Mouse (Mus musculus): ENCODE measurements around the gene Tead1.

The Tead1 gene

DNA sequence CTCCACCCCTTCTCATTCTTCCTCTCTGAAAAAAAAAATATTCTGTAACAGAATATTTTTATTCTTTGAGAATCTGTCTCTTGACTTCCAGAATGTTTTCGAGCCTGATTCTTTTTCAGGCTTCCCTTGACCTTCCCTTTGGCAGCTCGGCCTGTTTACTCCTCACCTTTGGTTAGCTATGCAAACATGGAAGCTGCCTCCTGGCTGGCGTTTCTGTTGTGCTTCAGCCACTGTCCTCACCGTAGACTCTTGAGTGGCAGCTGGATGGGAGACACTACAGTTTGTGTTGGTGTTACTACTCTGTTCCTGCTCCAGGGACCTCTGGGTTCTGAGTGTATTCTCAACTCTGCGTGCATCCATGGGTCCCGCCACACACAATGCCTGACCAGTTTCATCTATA is 176.3 kb downstream of the Tead1 start:
- no peak for DNase-seq (ENCODE audit: low read depth, low spot score)

DNA sequence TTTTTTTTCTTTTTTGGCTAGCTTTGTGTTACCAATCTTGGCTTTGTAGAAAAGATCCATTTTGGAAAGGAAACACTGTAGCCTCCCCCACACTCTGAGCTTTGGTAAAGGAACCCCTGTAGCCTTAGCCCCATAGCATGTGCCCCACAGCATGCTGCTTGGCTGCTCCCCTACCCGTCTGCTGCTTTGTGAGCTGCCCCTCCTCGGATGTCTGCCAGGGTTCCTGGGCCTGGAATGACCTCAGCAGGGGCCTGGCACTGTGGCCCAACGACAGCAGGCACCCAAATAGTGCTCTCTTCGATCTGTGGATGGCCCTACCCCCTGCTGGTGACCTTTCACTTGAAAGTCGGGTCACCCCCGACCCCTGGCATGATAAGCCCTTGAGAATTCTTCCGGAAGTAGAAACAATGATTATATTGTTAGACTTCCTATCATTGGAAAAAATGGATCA is 177.0 kb downstream of the Tead1 start:
- no peak for DNase-seq (ENCODE audit: low read depth, low spot score)

DNA sequence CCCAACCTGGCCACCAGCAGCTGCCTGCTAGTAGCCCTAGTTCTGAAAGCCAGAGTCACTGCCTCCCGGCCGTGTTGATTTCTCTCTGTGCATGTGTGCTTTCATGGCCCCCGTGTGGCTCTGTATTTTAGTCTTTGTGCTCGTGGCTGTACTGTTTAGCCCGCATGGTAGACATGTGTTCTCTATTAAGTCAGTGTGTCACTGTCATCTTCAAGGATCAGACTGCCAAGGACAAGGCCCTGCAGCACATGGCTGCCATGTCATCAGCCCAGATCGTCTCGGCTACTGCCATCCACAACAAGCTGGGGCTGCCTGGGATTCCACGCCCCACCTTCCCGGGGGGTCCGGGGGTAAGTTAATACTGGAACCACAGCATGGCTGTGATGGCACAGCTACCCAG is 177.5 kb downstream of the Tead1 start:
- DNase-seq (ENCODE audit: low read depth, low spot score): no peak

DNA sequence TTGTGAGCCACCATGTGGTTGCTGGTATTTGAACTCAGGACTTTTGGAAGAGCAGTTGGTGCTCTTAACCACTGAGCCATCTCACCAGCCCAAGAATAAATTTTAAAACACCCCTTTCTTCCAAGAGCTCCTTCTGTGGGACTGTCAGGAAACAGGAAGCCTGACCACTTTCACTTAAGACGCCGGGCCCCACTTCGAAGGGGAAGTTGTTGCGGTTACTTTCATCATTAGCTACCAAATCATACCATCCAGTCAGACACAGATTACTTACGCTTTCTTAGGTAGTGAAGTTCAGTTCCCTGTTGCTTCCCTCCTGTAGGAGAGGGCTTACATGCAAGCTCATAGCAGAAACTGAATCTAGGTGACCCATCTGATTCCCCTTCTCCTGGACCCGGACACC is 180.8 kb downstream of the Tead1 start:
- DNase-seq (ENCODE audit: low read depth, low spot score): no peak

GRCm38 (mm10) chr7:112862086-112862485 is 183.0 kb downstream of the Tead1 start:
- DNase-seq (ENCODE audit: low read depth, low spot score): no peak

GRCm38 (mm10) chr7:112864188-112864587 is 185.1 kb downstream of the Tead1 start:
- no peak for DNase-seq (ENCODE audit: low read depth, low spot score)

DNA sequence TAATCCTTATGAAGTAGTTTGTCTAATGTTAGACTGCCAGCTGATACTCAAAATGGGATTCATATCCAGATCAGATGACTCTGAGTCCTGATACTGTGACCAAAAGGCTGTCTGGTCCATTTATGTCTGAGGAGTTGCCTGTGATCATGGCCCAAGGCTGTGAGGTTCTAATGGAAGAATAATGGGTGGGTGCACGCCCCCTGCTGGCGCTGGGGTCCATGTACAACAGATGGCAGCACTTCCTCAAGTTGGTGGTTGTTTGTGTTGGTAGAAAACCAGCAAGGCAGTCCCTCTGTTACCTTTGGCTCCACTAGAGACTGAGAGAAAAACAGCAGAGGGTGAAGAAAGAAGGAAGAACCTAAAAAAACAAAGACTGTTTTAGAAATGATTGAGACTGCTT is 186.6 kb downstream of the Tead1 start:
- no peak for DNase-seq (ENCODE audit: low read depth, low spot score)

DNA sequence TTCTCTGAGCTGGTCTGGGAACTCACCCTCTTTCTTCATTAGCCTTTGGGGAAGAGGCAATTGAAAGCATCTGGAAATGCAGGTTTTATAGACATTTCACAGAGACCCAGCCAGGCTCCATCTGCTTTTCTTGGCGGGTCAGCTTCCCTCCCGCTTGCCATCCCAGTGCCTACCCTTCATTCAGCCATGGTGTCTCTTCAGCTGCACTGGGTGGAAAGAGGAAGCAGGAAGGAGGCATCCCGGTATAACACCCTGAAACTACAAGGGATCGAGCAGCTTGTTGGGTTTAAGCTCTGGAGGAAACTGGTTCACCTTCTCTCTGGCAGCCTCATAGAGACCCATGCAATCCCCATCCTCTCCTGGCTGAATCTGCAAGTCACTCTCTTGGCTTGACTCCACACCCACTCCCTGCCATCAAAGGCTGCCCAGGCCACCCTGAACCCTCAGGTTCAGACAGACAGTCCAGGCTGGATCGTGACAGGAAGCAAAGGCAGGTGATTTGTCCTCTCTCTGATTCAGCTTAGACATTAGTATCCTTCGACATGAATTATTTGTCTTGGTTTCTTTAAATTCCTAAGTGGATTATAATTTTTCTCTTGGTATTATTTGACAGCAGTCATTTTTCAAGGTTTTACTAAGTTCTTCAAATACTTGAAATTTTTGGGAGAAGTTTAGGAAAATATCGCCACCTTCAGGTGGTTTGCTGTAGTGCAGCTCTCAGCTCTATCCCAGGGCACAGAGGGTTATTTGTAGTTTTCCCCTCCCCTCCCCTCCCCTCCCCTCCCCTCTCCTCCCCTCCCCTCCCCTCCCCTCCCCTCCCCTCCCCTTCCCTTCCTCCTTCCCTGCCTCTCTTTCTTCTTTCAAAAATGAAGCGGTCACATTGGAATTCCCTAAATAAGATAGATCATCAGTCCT is 189.7 kb downstream of the Tead1 start:
- peak; percentile 40 for DNase-seq (ENCODE audit: low read depth, low spot score)

DNA sequence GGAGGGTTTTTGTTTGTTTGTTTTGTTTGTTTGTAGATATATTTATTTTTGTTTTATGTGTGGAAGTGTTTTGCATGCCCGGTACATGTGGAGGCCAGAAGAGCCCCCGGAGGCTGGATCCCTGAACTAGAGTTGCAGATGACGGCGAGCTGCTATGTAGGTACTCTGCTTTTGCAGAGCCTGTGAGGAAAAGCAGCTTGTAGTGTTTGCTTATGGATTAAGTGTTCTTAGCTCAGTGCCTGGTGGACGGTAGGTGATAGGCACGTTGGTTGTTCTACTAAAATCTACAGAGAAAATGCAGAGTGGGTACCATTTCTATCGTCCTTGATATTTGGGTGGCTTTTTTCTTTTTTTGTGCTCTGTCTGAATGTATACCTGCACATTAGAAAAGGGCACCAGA is 192.6 kb downstream of the Tead1 start:
- no peak for DNase-seq (ENCODE audit: low read depth, low spot score)

DNA sequence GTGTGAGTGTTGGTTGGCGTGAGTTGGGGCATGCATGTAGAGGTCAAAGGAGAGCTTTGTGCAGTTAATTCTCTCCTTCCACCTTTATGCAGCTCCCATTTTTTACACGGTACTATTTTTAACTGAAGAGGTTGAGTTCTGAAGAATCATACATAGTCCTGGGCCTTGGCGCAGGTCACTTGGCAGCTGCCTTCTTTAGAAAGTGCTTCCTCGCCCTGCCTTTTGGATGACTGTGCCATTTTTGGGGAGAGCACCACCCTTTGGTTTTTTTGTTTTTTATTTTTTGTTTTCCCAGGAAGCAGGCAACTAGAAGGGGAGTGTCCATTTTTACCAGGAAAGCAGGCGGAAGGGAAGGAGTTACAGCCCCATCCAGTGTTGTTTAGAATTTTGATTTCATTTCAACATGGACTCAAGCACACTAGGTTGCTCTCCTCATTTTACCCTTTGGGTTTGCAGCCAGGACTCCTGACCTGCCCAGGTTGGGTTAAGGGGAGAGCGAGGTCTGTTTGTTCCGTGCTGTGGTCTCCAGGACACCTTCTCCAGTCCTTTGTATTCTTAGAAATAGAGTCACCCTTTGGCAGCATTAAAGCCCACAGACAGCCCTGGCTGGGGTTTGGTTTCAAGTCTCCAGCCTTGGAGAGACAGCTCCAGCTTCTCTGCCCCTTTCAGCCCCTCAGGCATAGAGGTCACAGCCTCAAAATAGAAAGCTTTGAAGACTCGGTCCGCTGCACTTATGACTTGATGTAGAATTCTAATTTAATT is 193.5 kb downstream of the Tead1 start:
- DNase-seq (ENCODE audit: low read depth, low spot score): no peak

GRCm38 (mm10) chr7:112876128-112876527 is 197.0 kb downstream of the Tead1 start:
- DNase-seq (ENCODE audit: low read depth, low spot score): no peak

- DNase-seq (ENCODE audit: low read depth, low spot score): no peak
These were observed 204.7 kb downstream of the Tead1 start for GRCm38 (mm10) chr7:112883791-112884274.

GRCm38 (mm10) chr7:112885546-112885945 is 206.4 kb downstream of the Tead1 start:
- DNase-seq (ENCODE audit: low read depth, low spot score): no peak

DNA sequence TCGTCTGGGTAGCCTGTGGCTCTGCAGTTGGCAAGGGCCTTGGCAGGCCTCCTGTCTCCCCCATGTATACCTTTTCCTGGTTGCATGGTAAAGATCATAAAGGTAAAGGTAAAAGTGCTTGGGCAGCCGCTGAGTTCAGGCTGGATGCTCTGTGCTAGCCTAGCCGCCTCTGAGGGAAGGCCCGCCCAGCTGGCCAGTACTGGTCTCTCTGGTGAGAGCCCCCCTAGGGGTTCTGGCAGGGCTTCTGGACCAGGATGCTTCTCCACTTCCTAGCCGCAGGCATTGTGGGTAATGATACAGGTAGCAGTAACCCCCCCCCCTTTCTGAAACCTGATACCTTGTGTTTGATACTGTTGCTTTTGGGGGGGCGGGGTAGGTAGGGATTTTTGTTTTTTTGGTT is 212.8 kb downstream of the Tead1 start:
- DNase-seq (ENCODE audit: low read depth, low spot score): no peak

DNA sequence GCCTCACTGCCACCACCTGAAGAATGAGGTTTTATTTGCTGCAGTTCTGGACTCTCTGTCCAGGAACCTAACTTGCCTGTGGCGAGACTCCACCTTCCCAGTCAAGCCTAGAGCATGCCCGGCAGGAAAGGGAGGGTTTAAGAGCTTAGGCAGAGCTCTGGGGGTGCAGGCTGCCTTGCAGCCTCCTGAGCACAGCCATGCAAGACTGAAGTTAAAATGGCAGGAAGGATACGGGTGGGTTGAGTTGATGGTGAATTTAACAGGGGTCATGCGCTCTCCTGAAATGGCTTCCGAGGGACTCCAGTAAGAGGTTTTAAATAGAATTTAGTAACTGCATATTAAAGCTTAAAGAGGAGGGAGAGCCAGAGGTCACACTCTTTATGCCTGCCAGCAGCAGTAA is 213.5 kb downstream of the Tead1 start:
- DNase-seq (ENCODE audit: low read depth, low spot score): no peak

- DNase-seq (ENCODE audit: low read depth, low spot score): no peak
These were observed 217.2 kb downstream of the Tead1 start for GRCm38 (mm10) chr7:112896363-112896762.

- DNase-seq (ENCODE audit: low read depth, low spot score): no peak
These were observed 222.6 kb downstream of the Tead1 start for GRCm38 (mm10) chr7:112901710-112902109.

GRCm38 (mm10) chr7:112906848-112907247 is 227.7 kb downstream of the Tead1 start:
- no peak for DNase-seq (ENCODE audit: low read depth, low spot score)

GRCm38 (mm10) chr7:112907468-112907867 is 228.3 kb downstream of the Tead1 start:
- DNase-seq (ENCODE audit: low read depth, low spot score): no peak

DNA sequence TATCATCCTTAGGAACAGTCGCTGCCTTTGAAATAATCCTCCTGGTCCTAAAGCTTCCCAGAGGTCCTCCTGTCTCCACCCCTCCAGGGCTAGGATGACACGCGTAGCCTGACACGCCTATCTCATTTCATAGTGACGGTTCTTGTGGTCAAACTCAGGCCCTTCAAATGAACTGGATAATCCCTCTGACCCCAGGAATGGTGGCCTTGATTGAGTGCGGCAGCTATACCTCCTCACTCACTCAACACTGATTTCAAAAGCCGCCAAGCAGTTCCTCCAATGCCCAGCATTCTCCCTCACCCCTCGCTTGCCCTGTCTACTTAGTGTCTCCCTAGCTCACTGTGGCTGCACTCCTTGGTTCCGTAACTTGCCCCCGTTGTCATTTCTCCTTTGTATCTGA is 230.0 kb downstream of the Tead1 start:
- no peak for DNase-seq (ENCODE audit: low read depth, low spot score)

- DNase-seq (ENCODE audit: low read depth, low spot score): no peak
These were observed 233.9 kb downstream of the Tead1 start for GRCm38 (mm10) chr7:112912969-112913368.

- no peak for DNase-seq (ENCODE audit: low read depth, low spot score)
These were observed 236.5 kb downstream of the Tead1 start for GRCm38 (mm10) chr7:112915571-112915970.

Data from WW6 (cell line).